Mouse (Mus musculus) liver, embryonic 11.5 days (tissue): ENCODE data around the gene Dazl. TPM values are rescaled to one million over a fixed set of nuclear protein-coding genes. Genes with fewer than 3 reads are reported as not detected.

ENCODE experiments used
- ATAC-seq: fragments of 200-750 bp; cut with Nextera tagmentation; replicated peaks from 2 replicates; pipeline ENCODE4 v1.8.0; 2017; ENCODE audit warnings: moderate number of reproducible peaks, mild to moderate bottlenecking, moderate TSS enrichment, moderate library complexity; ENCODE audit not compliant: low FRiP score
- DNase-seq: peaks from one replicate; pipeline ENCODE4 v3.0.0-alpha.2; 2017; ENCODE audit warnings: low spot score
- H3K27ac ChIP-seq: fragments of 300-500 bp; sonication (generic); 2 replicates; pipeline ENCODE4 v1.5.1; 2014; ENCODE audit warnings: mild to moderate bottlenecking, low read depth, low read length, control low read depth
- H3K27me3 ChIP-seq: fragments of 300-500 bp; sonication (generic); replicated peaks from 2 replicates; pipeline ENCODE4 v1.6.1; 2014; ENCODE audit warnings: low read length, mixed read lengths; ENCODE audit not compliant: control insufficient read depth, insufficient read depth
- H3K36me3 ChIP-seq: fragments of 300-500 bp; sonication (generic); 2 replicates; pipeline ENCODE4 v1.6.1; 2014; ENCODE audit warnings: mild to moderate bottlenecking, low read length, moderate library complexity, mixed read lengths; ENCODE audit not compliant: control insufficient read depth, insufficient read depth
- H3K4me1 ChIP-seq: fragments of 300-500 bp; sonication (generic); replicated peaks from 2 replicates; pipeline ENCODE4 v1.6.1; 2014; ENCODE audit warnings: low read length, mixed read lengths; ENCODE audit not compliant: control insufficient read depth, insufficient read depth
- H3K4me2 ChIP-seq: fragments of 300-500 bp; sonication (generic); 2 replicates; pipeline ENCODE4 v1.6.1; 2014; ENCODE audit warnings: mild to moderate bottlenecking, control low read depth, moderate library complexity
- H3K4me3 ChIP-seq: fragments of 300-500 bp; sonication (generic); 2 replicates; pipeline ENCODE4 v1.5.1; 2014; ENCODE audit warnings: low read depth, low read length, control low read depth
- H3K9ac ChIP-seq: fragments of 300-500 bp; sonication (generic); 2 replicates; pipeline ENCODE4 v1.6.1; 2014; ENCODE audit warnings: low read depth, low read length, control low read depth
- H3K9me3 ChIP-seq: fragments of 300-500 bp; sonication (generic); 2 replicates; pipeline ENCODE4 v1.6.1; 2016; ENCODE audit warnings: low read length, inconsistent platforms, mixed read lengths; ENCODE audit not compliant: control insufficient read depth
- WGBS: fragments of 180-500 bp; shearing (Covaris S2); extraction: QIAGEN DNeasy Blood & Tissue Kit; methylation state at CpG from one replicate; pipeline ENCODE4 v1.1.7; 2014; 5-methylcytosine and 5-hydroxymethylcytosine counted together
- polyA plus RNA-seq: library from polyadenylated mRNA; unstranded; fragments of >200 nt; fragmentation: Nextera tagmentation; extraction: Ambion mirVana; gene quantifications from 2 replicates; pipeline ENCODE4 v1.2.1, GENCODE M21; 2014

Dazl gene
- polyA plus RNA-seq, 1 experiment from 2014 or later, result 0.45 TPM

DNA sequence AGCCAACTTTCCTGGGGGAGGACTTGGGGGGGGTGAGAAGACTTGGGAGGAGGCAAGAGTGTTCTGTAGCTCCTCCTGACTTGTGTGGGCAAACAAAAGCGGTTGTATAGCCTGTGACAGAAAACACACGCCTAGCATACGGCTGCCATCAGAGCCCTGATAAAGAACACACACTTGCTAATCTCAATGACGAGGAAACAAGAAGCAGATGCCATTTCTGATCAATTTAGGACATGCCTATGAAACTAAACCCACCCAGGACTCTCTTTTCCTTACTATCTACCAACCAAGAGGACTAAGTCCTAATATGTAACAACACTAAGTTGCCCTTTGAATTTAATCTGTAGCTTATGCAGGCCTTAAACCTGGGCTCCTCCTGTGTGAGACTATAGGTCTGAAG is 31.2 kb upstream of the Dazl start:
- peak; percentile 57 for ATAC-seq
- WGBS, result 50% methylated on average over 4 of the region's 4 CpGs
- Histone ChIP-seq H3K27ac (no peak overlapping the region), H3K9ac (no peak overlapping the region), H3K36me3 (no peaks in the 10 kb centered on the region), H3K9me3 (no peaks in the 10 kb centered on the region), H3K4me2 (no peak overlapping the region), H3K4me1 (no peaks in the 10 kb centered on the region), H3K27me3 (no peaks in the 10 kb centered on the region), H3K4me3 (no peak overlapping the region)
- DNase-seq, result no peak

DNA sequence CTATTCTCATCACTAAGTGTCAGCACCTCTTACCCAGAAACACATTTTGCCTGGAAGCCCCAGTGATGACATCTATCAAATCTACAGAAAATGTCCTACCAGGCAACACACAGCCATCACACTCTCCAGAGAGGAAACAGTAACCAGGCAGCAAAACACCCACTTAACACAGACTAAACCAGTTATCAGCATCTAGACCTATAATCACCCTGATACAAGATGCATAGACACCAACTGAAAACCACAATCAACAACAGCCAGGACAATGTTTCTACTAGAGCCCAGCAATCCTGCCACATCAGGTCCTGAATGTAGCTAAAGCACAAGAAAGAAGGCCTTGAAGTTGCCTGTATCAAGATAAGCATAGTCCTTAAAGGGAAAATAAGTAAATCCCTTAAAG is 25.4 kb upstream of the Dazl start:
- DNase-seq, result peak; percentile 19
- Histone ChIP-seq H3K27ac (no peak overlapping the region), H3K4me1 (no peaks in the 10 kb centered on the region), H3K4me2 (no peak overlapping the region), H3K9ac (no peak overlapping the region), H3K9me3 (no peaks in the 10 kb centered on the region), H3K4me3 (no peak overlapping the region), H3K27me3 (no peaks in the 10 kb centered on the region), H3K36me3 (no peaks in the 10 kb centered on the region)
- ATAC-seq, result peak; percentile 70

DNA sequence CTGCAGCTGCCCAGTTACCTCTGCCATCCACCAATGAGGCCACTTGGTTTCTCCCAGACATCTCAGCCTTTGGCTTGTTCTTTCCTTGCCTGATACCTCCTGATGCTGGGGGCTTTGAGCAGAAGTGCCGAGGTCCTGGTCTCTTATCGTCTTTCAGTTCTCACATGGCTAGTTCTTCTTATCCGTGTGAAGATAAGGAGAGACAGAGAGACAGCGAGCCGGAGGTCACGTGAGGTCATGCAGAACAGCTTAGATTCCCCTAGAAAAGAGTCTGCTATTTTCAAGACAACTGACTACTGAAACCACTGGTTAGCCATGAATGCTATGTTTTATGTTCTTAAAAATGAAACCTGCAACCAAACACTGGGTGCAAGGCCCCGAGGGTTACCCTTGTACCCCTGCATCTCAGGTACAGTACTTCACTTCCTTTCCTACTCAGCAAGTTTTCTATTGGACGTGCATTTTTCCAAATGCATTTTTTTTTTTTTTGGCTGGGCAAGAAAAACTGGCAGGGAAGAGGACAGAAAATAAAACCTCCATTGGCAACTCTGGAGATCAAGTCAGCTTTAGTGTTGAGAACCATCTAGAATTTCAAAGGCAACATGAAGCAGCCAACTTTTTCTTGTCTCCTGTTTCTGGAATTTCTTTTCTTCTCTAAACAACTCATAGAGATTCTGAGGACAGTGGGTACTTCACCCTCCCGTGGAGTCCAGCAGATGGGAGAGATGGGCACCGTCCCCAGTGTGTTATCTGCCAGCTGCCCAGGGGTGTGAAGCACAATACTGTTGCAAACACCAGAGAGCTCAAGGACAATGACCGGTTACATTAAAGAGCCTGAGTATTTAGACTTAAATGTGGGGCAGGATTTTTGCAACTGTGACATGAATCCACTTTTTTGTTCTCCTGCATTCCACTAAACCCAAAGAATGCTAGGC is 23.0 kb upstream of the Dazl start:
- 40% methylated on average over 11 of the region's 11 CpGs for WGBS

DNA sequence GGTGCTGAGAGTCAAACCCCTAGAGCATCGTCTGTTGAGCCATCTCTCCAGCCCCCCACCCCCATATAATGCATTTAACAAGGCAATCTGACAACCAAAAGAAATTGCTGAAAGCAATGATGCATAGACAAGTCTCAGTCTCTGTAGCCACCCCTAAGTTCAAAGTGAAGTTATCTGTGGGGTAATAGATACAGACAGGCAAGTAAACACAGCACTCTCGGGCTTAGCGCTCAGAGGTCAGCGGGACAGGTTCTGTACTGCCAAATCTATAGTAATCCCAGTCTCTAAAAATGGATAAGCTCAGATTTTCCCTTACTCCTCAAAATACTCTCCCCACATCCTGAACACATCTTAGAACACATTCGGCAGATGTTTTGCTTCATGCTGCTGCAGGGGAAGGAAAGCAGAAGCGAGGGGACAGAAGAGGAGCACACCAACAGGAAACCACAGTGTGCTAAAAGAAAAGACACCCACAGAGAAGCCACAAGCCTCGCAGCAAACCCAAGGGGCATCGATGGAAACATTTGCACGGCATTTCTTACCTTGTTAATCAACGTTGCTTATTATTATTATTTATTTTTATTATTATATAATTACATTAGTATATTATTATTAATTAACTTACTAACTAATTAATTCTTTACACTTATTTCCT is 16.8 kb upstream of the Dazl start:
- 39% methylated on average over 10 of the region's 10 CpGs for WGBS
- no peaks in the 10 kb centered on the region for H3K36me3 ChIP-seq
- H3K9ac ChIP-seq, result no peak overlapping the region
- no peaks in the 10 kb centered on the region for H3K27me3 ChIP-seq
- no peak for DNase-seq
- H3K4me1 ChIP-seq, result no peaks in the 10 kb centered on the region
- ATAC-seq, result no peak; the same call in 1 of the 2 replicates
- H3K4me2 ChIP-seq, result no peak overlapping the region
- no peak overlapping the region for H3K4me3 ChIP-seq
- no peak overlapping the region for H3K27ac ChIP-seq
- no peaks in the 10 kb centered on the region for H3K9me3 ChIP-seq

More for the DNA sequence above, 23.0 kb upstream of the Dazl start:
- H3K36me3 ChIP-seq, result no peaks in the 10 kb centered on the region
- H3K27me3 ChIP-seq, result no peaks in the 10 kb centered on the region
- H3K9ac ChIP-seq, result no peak overlapping the region
- H3K9me3 ChIP-seq, result no peaks in the 10 kb centered on the region
- H3K4me3 ChIP-seq, result no peak overlapping the region
- H3K4me2 ChIP-seq, result no peak overlapping the region
- ATAC-seq, result no peak; the same call in 1 of the 2 replicates
- no peak overlapping the region for H3K27ac ChIP-seq
- no peaks in the 10 kb centered on the region for H3K4me1 ChIP-seq
- peak; percentile 20 for DNase-seq

GRCm38 (mm10) chr17:50309512-50310072 is 16.2 kb upstream of the Dazl start:
- ATAC-seq (no peak), DNase-seq (no peak)
- Histone ChIP-seq H3K4me2 (no peak overlapping the region), H3K4me1 (no peaks in the 10 kb centered on the region), H3K9me3 (no peaks in the 10 kb centered on the region), H3K27me3 (no peaks in the 10 kb centered on the region), H3K4me3 (no peak overlapping the region), H3K27ac (no peak overlapping the region), H3K9ac (no peak overlapping the region), H3K36me3 (no peaks in the 10 kb centered on the region)
- 77% methylated on average over 5 of the region's 5 CpGs for WGBS

DNA sequence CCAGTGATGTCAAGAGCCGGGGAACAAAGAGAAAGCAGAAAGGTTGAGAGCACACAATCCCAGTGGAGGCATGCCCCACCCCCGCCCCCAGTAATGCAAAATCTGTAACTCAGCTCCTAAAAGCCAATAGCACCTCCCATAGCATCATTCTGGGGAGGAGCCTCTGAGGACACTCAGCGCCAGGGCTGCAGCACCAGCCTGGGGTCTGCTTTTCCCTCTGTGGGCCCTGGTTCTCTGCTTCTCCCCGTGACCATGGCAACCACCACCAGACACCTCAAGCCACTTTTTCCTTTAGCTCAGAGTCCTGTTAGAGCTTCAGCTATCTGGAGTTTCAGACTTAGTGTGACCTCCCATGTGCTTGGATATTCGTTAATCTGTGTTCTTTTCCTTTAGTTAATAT is 15.4 kb upstream of the Dazl start:
- Histone ChIP-seq H3K4me1 (no peaks in the 10 kb centered on the region), H3K27ac (no peak overlapping the region), H3K9ac (no peak overlapping the region), H3K4me2 (no peak overlapping the region), H3K36me3 (no peaks in the 10 kb centered on the region), H3K4me3 (no peak overlapping the region), H3K27me3 (no peaks in the 10 kb centered on the region), H3K9me3 (no peaks in the 10 kb centered on the region)
- DNase-seq (no peak), ATAC-seq (no peak)
- WGBS, result 54% methylated on average over 5 of the region's 5 CpGs

DNA sequence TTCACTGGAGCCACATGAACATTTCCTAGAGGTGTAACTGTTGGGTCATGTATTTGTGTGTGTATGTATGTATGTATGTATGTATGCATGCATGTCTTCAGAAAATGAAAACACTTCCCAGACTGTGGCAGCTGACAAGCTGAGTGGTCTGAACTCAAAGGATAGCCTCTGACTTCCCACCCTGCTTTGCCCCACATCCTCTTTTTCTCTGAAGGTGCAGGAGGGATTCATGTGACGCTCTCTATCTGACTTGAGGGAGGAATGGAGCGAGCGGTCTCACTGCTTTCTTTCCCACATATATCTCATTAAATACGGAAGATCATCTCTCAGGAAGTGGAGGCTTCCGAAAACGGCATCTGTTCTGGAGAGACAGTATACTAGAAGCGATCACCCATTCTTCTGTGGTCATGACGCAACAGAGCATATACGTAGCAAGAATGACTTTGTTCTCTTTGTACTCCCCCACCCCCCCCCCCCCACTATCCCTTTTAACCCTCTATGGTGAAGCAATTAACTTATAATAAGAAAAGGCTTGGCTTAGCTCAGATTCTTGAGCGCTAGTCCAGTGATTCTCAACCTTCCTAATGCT is 14.7 kb upstream of the Dazl start:
- Histone ChIP-seq H3K4me2 (no peak overlapping the region), H3K9me3 (no peaks in the 10 kb centered on the region), H3K9ac (no peak overlapping the region), H3K4me3 (no peak overlapping the region), H3K4me1 (no peaks in the 10 kb centered on the region), H3K36me3 (no peaks in the 10 kb centered on the region), H3K27ac (no peak overlapping the region), H3K27me3 (no peaks in the 10 kb centered on the region)
- DNase-seq (no peak), ATAC-seq (no peak)
- 64% methylated on average over 10 of the region's 10 CpGs for WGBS

DNA sequence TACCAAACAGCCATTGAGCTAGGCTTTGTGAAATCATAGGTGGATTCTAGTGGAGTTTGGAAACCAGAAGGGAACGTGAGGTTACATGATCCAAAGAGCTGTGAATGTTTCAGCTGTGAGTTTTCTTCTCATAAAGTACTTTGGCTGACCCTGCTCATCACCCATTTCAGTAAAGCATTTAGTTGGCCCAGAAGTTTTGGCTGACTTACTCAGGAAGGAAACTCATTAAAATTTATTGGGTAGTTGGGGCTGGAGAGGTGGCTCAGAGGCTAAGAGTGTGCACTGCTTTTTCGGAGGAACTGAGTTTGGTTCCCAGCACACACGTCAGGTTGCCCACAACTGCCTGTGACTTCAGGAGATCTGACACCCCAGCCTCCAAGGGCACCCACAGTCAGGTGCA is 9.4 kb upstream of the Dazl start:
- WGBS, result 82% methylated on average over 3 of the region's 3 CpGs
- Histone ChIP-seq H3K36me3 (no peaks in the 10 kb centered on the region), H3K27ac (no peak overlapping the region), H3K9me3 (no peaks in the 10 kb centered on the region), H3K9ac (no peak overlapping the region), H3K4me3 (no peak overlapping the region), H3K4me1 (no peaks in the 10 kb centered on the region), H3K4me2 (no peak overlapping the region), H3K27me3 (no peaks in the 10 kb centered on the region)
- ATAC-seq (no peak), DNase-seq (no peak)
